8 mouse cellular contexts compared by ENCODE assay signal in the genomic region with DNA sequence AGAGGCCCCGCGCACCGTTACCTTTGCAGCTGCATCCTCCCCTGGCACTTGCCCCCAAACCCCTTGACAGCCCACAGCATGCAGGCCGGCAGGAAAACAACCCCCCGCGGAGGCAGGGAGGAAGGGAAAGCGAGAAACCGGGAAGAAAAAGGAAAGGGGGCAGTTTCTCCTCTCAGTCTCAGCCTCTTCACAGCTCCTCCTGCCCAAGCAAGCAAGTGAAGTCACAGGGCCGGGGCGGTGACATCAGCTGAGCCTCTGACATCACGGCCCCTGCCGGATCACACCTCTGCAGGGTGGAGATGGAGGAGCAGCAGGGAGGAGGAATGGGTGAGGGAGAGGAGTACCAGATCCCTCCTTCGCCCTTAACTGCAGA.
DNase-seq lines count a peak whose midpoint lies in the region; ATAC-seq and TF ChIP-seq lines count a peak whose summit lies in the region.

No protein-coding gene starts in this region.

- no peaks in the 10 kb centered on the region for H3K9me3 ChIP-seq in heart, embryonic 14.5 days (ENCODE audit: control insufficient read depth, low read length)
- H3K9me3 ChIP-seq in ES-Bruce4 (replicated peaks; ENCODE audit: control insufficient read depth, insufficient read depth, low read length, poor library complexity, severe bottlenecking), result no peaks in the 10 kb centered on the region
- H3K9me3 ChIP-seq in hindbrain, embryonic 10.5 days, result no peaks in the 10 kb centered on the region
- no peaks in the 10 kb centered on the region for H3K9me3 ChIP-seq in midbrain, embryonic 12.5 days

- no peaks in the 10 kb centered on the region for H3K36me3 ChIP-seq in heart, embryonic 14.5 days (ENCODE audit: control insufficient read depth, insufficient read depth, low read length)
- H3K36me3 ChIP-seq in ES-Bruce4 (ENCODE audit: control insufficient read depth, insufficient read depth, low read length, poor library complexity, severe bottlenecking), result no peaks in the 10 kb centered on the region
- H3K36me3 ChIP-seq in hindbrain, embryonic 10.5 days, result no peaks in the 10 kb centered on the region
- H3K36me3 ChIP-seq in midbrain, embryonic 12.5 days, result no peaks in the 10 kb centered on the region

- no peak overlapping the region for H3K27ac ChIP-seq in heart, embryonic 14.5 days (replicated peaks in 1 of 2; ENCODE audit: control insufficient read depth in 1 of 2, insufficient read depth in 1 of 2, low read depth in 2 of 2, low read length in 2 of 2)
- no peak overlapping the region for H3K27ac ChIP-seq in ES-Bruce4 (ENCODE audit: insufficient read depth, low read length)
- H3K27ac ChIP-seq in hindbrain, embryonic 10.5 days, result peak overlapping the region; percentile 88
- H3K27ac ChIP-seq in midbrain, embryonic 12.5 days (replicated peaks), result peak overlapping the region; percentile 94

- peak overlapping the region; percentile 19 to 32; a peak in 3 of 4 replicates for H3K4me3 ChIP-seq in heart, embryonic 14.5 days (ENCODE audit: control insufficient read depth in 1 of 2, insufficient read depth in 1 of 2, low read depth in 1 of 2, low read length in 2 of 2)
- peak overlapping the region; percentile 30 for H3K4me3 ChIP-seq in ES-Bruce4 (ENCODE audit: low read depth, low read length)
- peak overlapping the region; percentile 53 for H3K4me3 ChIP-seq in hindbrain, embryonic 10.5 days
- peak overlapping the region; percentile 33 for H3K4me3 ChIP-seq in midbrain, embryonic 12.5 days

- H3K27me3 ChIP-seq in heart, embryonic 14.5 days (ENCODE audit: control insufficient read depth, insufficient read depth, low read length), result peaks cover 48% of the 10 kb centered on the region
- no peaks in the 10 kb centered on the region for H3K27me3 ChIP-seq in ES-Bruce4 (ENCODE audit: control insufficient read depth, insufficient read depth, low read length, poor library complexity, severe bottlenecking)
- H3K27me3 ChIP-seq in hindbrain, embryonic 10.5 days (ENCODE audit: insufficient read depth, poor library complexity, severe bottlenecking), result peaks cover 98% of the 10 kb centered on the region
- H3K27me3 ChIP-seq in midbrain, embryonic 12.5 days, result peaks cover 77% of the 10 kb centered on the region

- TF ChIP-seq EP300 in ES-Bruce4 (IDR thresholded peaks at IDR 0.05; ENCODE audit: insufficient read depth, low read depth, low read length), result no peak

- H3K4me2 ChIP-seq in heart, embryonic 14.5 days (ENCODE audit: low read length), result peak overlapping the region; percentile 70
- peak overlapping the region; percentile 70 for H3K4me2 ChIP-seq in midbrain, embryonic 12.5 days (replicated peaks)

- H3K4me1 ChIP-seq in heart, embryonic 14.5 days (ENCODE audit: control insufficient read depth in 2 of 2, insufficient read depth in 2 of 2, low read length in 2 of 2), result peaks cover 8 to 16% of the 10 kb centered on the region in 2 experiments
- no peaks in the 10 kb centered on the region for H3K4me1 ChIP-seq in ES-Bruce4 (ENCODE audit: control insufficient read depth, insufficient read depth, low read length)
- H3K4me1 ChIP-seq in hindbrain, embryonic 10.5 days (replicated peaks), result peaks cover 57% of the 10 kb centered on the region
- peaks cover 64% of the 10 kb centered on the region for H3K4me1 ChIP-seq in midbrain, embryonic 12.5 days

- WGBS in heart, embryonic 14.5 days, result 6% methylated on average over 13 of the region's 13 CpGs
- WGBS in hindbrain, embryonic 10.5 days, result 4% methylated on average over 13 of the region's 13 CpGs
- WGBS in midbrain, embryonic 12.5 days, result under 1% methylated on average over 13 of the region's 13 CpGs

- no peak for TF ChIP-seq POLR2A in ES-Bruce4 (IDR thresholded peaks at IDR 0.05; ENCODE audit: insufficient read depth, low read length)

- no peak for DNase-seq in heart, adult 18-20 months
- no peak for DNase-seq in hindbrain, embryonic 10.5 days (ENCODE audit: low spot score)
- no peak for DNase-seq in adrenal gland, postnatal 36 days
- DNase-seq in layer of hippocampus, adult 11-12 months (ENCODE audit: low spot score), result no peak
- DNase-seq in layer of hippocampus, adult 9-10 months (ENCODE audit: low spot score), result no peak

- no peak for ATAC-seq in heart, embryonic 14.5 days (ENCODE audit: insufficient number of reproducible peaks, insufficient read depth, low FRiP score, low read depth)
- peak; percentile 7; the same call in 1 of the 2 replicates for ATAC-seq in midbrain, embryonic 12.5 days (ENCODE audit: low FRiP score, low read depth)

- H3K9ac ChIP-seq in heart, embryonic 14.5 days (ENCODE audit: low read length), result peak overlapping the region; percentile 31
- 0 out of 2 replicates have a peak overlapping the region, but pooled peaks have one; percentile 8 for H3K9ac ChIP-seq in ES-Bruce4 (ENCODE audit: low read depth, poor library complexity, severe bottlenecking)
- peak overlapping the region; percentile 58 for H3K9ac ChIP-seq in midbrain, embryonic 12.5 days (replicated peaks)

- no peak for TF ChIP-seq CTCF in ES-Bruce4 (IDR thresholded peaks at IDR 0.05; ENCODE audit: low read depth, low read length)

Comparison
In these comparisons a context has a peak if more than half of its experiments do, and no peak if none do; other contexts are left out.
1. H3K27ac ChIP-seq: peak in hindbrain, embryonic 10.5 days (single experiment) and midbrain, embryonic 12.5 days (single experiment); none in heart, embryonic 14.5 days (0 of 2) and ES-Bruce4 (single experiment).
2. H3K9ac ChIP-seq: peak in every context shown above with its lines; median percentile 58 in midbrain, embryonic 12.5 days; 31 in heart, embryonic 14.5 days; 8 in ES-Bruce4.
3. Peak in every context shown above with its lines, with median percentiles within 50 percentile points of each other: H3K4me3 ChIP-seq.